Mouse (Mus musculus) MEL (cell line): ENCODE results near the gene Zdbf2.

ENCODE experiments used
- CTCF ChIP-seq, 3 experiments: IDR thresholded peaks in 2 of 3; conservative IDR thresholded peaks in 1 of 3; 2 replicates each; pipeline ENCODE4 v1.5.1; 2011 to 2012; ENCODE audit warnings: low read length in 3 of 3, low read depth in 2 of 3, mild to moderate bottlenecking in 2 of 3, improper control_type of control experiment in 1 of 3, inconsistent platforms in 1 of 3, mixed read lengths in 1 of 3, moderate library complexity in 1 of 3; ENCODE audit not compliant: control insufficient read depth in 1 of 3, insufficient read depth in 1 of 3, poor library complexity in 1 of 3, severe bottlenecking in 1 of 3
- HCFC1 ChIP-seq: IDR thresholded peaks from 2 replicates; pipeline ENCODE4 v1.6.1; 2012; ENCODE audit warnings: low read depth, mild to moderate bottlenecking, inconsistent platforms, low read length, improper control_type of control experiment, moderate library complexity
- MAX ChIP-seq: IDR thresholded peaks from 2 replicates; pipeline ENCODE4 v1.6.1; 2011; ENCODE audit warnings: low read length, improper control_type of control experiment
- POLR2A ChIP-seq, 2 experiments: IDR thresholded peaks; 2 replicates each; pipeline ENCODE4 v1.6.1; 2011 to 2012; ENCODE audit warnings: low read length in 2 of 2, mild to moderate bottlenecking in 2 of 2, control low read depth in 1 of 2, improper control_type of control experiment in 1 of 2, low read depth in 1 of 2, moderate library complexity in 1 of 2; ENCODE audit not compliant: control insufficient read depth in 1 of 2, insufficient read depth in 1 of 2, poor library complexity in 1 of 2
- TCF12 ChIP-seq: IDR thresholded peaks from 2 replicates; pipeline ENCODE4 v1.6.1; 2014; ENCODE audit warnings: low read depth, mild to moderate bottlenecking, inconsistent platforms, low read length, improper control_type of control experiment, moderate library complexity

DNA sequence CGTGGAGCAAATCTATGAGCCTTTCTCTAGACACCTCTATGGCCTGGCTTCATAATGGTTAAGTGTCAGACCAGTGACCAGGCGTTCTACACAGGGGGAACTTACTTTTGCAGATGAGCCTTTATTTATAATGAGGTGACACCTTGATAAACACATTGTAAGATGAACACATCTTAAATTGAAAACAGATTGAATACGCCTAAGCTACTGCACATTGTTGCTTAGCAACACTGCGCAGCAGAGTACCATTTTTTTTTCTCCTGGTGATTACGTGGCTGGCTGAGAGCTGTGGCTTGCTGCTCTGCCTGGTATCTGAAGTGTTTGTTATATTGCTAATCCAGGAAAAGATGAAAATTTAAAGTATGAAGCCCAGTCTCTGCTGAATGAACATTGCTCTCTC lies 17.0 kb upstream of the Zdbf2 start:
- TF ChIP-seq POLR2A (IDR thresholded peaks at IDR 0.05; ENCODE audit: control insufficient read depth in 1 of 2, insufficient read depth in 1 of 2, low read depth in 1 of 2, low read length in 2 of 2, poor library complexity in 1 of 2): no peak
- no peak for TF ChIP-seq HCFC1
- no peak for TF ChIP-seq TCF12
- TF ChIP-seq CTCF (IDR thresholded peaks at IDR 0.05 in 2 of 3, conservative IDR thresholded peaks at IDR 0.05 in 1 of 3; ENCODE audit: control insufficient read depth in 1 of 3, insufficient read depth in 1 of 3, low read depth in 2 of 3, low read length in 3 of 3, poor library complexity in 1 of 3, severe bottlenecking in 1 of 3): no peak
- no peak for TF ChIP-seq MAX
